Mouse (Mus musculus) hindbrain, postnatal 0 days (tissue): ENCODE measurements at regions not wholly inside any gene's neighbourhood (a gene's known extent, or its start where the extent isn't known, plus 50 kb on each side); places are given as distances from the start of the nearest gene placed in this dataset.

Experiments
- ATAC-seq: fragments of 200-750 bp; cut with Nextera tagmentation; 2 replicates; pipeline ENCODE4 v1.8.0; 2017; ENCODE audit warnings: mild to moderate bottlenecking, moderate TSS enrichment, moderate library complexity
- DNase-seq: peaks from one replicate; pipeline ENCODE4 v3.0.0-alpha.2; 2015; ENCODE audit warnings: low spot score
- H3K27ac ChIP-seq: fragments of 300-500 bp; sonication (generic); 2 replicates; pipeline ENCODE4 v1.5.1; 2014; ENCODE audit warnings: mild to moderate bottlenecking
- H3K27me3 ChIP-seq: fragments of 300-500 bp; sonication (generic); 2 replicates; pipeline ENCODE4 v1.6.1; 2014; ENCODE audit warnings: low read length, mixed read lengths; ENCODE audit not compliant: insufficient read depth
- H3K36me3 ChIP-seq: fragments of 300-500 bp; sonication (generic); 2 replicates; pipeline ENCODE4 v1.6.1; 2014; ENCODE audit warnings: low read length, mixed read lengths; ENCODE audit not compliant: insufficient read depth
- H3K4me1 ChIP-seq: fragments of 300-500 bp; sonication (generic); 2 replicates; pipeline ENCODE4 v1.6.1; 2014; ENCODE audit warnings: antibody characterized with exemption, low read length, mixed read lengths; ENCODE audit not compliant: insufficient read depth
- H3K4me2 ChIP-seq: fragments of 300-500 bp; sonication (generic); 2 replicates; pipeline ENCODE4 v1.6.1; 2014; ENCODE audit warnings: low read depth, mild to moderate bottlenecking, low read length, moderate library complexity, mixed read lengths
- H3K4me3 ChIP-seq: fragments of 300-500 bp; sonication (generic); 2 replicates; pipeline ENCODE4 v1.5.1; 2014; ENCODE audit warnings: low read length
- H3K9ac ChIP-seq: fragments of 300-500 bp; sonication (generic); replicated peaks from 2 replicates; pipeline ENCODE4 v1.6.1; 2014; ENCODE audit warnings: mild to moderate bottlenecking, low read length, moderate library complexity, mixed read lengths
- H3K9me3 ChIP-seq: fragments of 300-500 bp; sonication (generic); 2 replicates; pipeline ENCODE4 v1.6.1; 2016; ENCODE audit warnings: low read length, mixed read lengths
- CTCF ChIP-seq: IDR thresholded peaks from 2 replicates; pipeline ENCODE4 v1.5.1; 2016; ENCODE audit warnings: antibody characterized with exemption, control low read depth, low read depth
- WGBS: fragments of 180-500 bp; shearing (Covaris S2); extraction: QIAGEN DNeasy Blood & Tissue Kit; methylation state at CpG from one replicate; pipeline ENCODE4 v1.1.7; 2014; 5-methylcytosine and 5-hydroxymethylcytosine counted together

DNA sequence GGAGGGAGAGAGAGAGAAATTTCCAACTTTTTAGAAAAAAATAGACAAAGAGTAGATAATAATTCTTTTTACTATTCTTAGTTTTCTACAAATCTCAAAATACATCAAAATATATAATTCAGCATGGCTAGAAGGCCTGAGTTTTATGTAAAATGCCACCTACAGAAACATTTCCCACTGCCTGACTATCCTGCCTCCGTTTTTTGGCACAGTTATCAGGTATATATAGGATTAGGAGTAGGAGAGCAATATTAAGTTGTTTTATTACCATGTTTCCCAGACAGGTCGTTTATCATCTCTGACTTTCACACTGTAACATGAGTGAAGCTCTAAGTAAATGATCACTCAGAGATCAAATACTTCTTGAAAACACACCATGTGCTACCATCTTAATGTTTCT, 224.7 kb upstream of the Actbl2 start:
- Histone ChIP-seq H3K4me2 (no peak overlapping the region), H3K9me3 (no peaks in the 10 kb centered on the region), H3K27me3 (no peaks in the 10 kb centered on the region), H3K4me1 (no peaks in the 10 kb centered on the region), H3K36me3 (no peaks in the 10 kb centered on the region), H3K4me3 (no peak overlapping the region), H3K9ac (no peak overlapping the region), H3K27ac (no peak overlapping the region)
- ATAC-seq (no peak), DNase-seq (no peak)
- TF ChIP-seq CTCF = no peak
- WGBS = 80% methylated on average over 2 of the region's 2 CpGs

DNA sequence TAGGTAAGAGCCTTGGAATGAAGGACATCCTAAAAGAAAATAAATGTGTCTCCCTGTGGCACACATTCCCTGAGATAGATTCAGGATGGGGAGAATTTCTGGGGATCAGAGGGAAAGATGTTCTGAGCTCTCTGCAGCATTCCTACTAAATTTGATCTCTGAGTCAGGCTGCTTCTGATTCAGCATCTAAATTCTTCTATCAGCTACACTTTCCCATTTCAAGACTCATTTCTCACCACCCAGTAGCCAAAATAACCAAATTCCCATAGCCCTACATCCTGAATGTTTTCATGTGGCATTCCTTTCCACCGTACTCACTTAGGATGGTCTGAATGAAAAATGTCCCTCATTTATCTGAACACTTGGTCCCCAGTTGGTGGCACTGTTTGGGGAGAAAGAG, 223.2 kb upstream of the Actbl2 start:
- TF ChIP-seq CTCF = no peak
- H3K27me3 ChIP-seq = no peaks in the 10 kb centered on the region
- no peaks in the 10 kb centered on the region for H3K36me3 ChIP-seq
- ATAC-seq (no peak), DNase-seq (no peak)
- H3K9ac ChIP-seq = no peak overlapping the region
- no peak overlapping the region for H3K27ac ChIP-seq
- H3K4me3 ChIP-seq = no peak overlapping the region
- 65% methylated on average over 1 of the region's 1 CpGs for WGBS
- H3K4me2 ChIP-seq = no peak overlapping the region
- H3K4me1 ChIP-seq = no peaks in the 10 kb centered on the region
- H3K9me3 ChIP-seq = no peaks in the 10 kb centered on the region

GRCm38 (mm10) chr13:111043637-111044036, 211.2 kb upstream of the Actbl2 start:
- H3K4me2 ChIP-seq = no peak overlapping the region
- no peaks in the 10 kb centered on the region for H3K36me3 ChIP-seq
- ATAC-seq = no peak
- no peak overlapping the region for H3K4me3 ChIP-seq
- H3K27me3 ChIP-seq = no peaks in the 10 kb centered on the region
- no peaks in the 10 kb centered on the region for H3K9me3 ChIP-seq
- no peak overlapping the region for H3K27ac ChIP-seq
- no peak for TF ChIP-seq CTCF
- WGBS = 69% methylated on average over 2 of the region's 2 CpGs
- no peaks in the 10 kb centered on the region for H3K4me1 ChIP-seq
- H3K9ac ChIP-seq = no peak overlapping the region
- no peak for DNase-seq

DNA sequence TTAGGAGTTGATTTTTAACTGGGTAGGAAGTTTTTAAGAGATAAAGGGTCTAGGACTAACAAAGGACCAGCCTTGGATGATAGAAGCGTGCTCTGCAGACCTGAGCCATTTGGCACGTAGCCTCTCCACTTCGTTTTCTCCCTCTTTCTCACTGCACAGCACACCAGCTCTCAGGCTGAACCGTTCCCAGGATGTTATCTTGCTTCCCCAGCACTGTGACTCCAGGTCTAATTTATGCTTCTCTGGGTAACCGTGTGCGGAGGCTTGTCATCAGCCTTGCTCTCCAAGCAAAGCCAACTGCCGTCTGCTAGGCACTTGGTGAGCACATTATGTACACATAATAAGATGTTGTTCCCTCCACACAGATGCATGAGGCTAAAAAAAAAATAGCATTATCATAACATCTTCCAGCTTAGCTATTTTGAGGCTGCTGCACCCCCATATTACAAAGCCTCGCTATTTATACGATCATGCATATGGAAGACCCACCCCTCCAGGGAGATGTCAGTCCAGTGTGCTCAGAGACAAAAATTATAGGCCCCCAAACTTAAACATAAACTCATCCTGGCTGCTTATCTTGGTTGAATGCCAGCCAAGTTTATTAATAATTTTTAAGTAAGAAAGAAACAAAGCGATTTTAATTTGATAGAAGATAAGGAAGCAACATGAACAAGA, 210.3 kb upstream of the Actbl2 start:
- no peak overlapping the region for H3K4me2 ChIP-seq
- no peaks in the 10 kb centered on the region for H3K36me3 ChIP-seq
- H3K27me3 ChIP-seq = no peaks in the 10 kb centered on the region
- H3K9ac ChIP-seq = no peak overlapping the region
- no peaks in the 10 kb centered on the region for H3K9me3 ChIP-seq
- no peak for ATAC-seq
- H3K4me1 ChIP-seq = no peaks in the 10 kb centered on the region
- 51% methylated on average over 10 of the region's 10 CpGs for WGBS
- peak; percentile 3 for DNase-seq
- TF ChIP-seq CTCF = no peak
- H3K27ac ChIP-seq = no peak overlapping the region
- H3K4me3 ChIP-seq = no peak overlapping the region

DNA sequence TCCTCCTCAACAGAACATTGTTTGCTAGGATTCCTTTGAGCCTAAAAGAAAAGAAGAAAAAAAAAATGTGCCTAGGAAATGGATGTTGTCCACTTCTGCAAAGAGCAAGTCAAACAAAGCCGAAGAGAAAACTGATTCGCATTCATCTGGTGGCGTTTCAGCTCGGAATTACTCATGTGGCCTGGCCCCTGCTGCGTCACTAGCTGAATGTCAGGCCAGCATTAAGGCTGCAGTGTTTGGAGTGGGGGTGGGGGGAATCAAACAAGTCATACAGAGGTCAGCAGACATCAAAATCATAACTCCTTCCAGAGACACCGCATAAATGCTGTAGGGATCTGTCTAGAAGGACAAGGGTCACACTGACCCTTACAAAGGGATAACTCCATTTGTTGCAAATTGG, 204.7 kb upstream of the Actbl2 start:
- Histone ChIP-seq H3K27ac (no peak overlapping the region), H3K27me3 (no peaks in the 10 kb centered on the region), H3K4me3 (no peak overlapping the region), H3K9ac (no peak overlapping the region), H3K4me2 (no peak overlapping the region), H3K9me3 (no peaks in the 10 kb centered on the region), H3K4me1 (no peaks in the 10 kb centered on the region), H3K36me3 (no peaks in the 10 kb centered on the region)
- ATAC-seq (peak; percentile 40; the same call in 1 of the 2 replicates), DNase-seq (peak; percentile 41)
- no peak for TF ChIP-seq CTCF
- 22% methylated on average over 6 of the region's 6 CpGs for WGBS

DNA sequence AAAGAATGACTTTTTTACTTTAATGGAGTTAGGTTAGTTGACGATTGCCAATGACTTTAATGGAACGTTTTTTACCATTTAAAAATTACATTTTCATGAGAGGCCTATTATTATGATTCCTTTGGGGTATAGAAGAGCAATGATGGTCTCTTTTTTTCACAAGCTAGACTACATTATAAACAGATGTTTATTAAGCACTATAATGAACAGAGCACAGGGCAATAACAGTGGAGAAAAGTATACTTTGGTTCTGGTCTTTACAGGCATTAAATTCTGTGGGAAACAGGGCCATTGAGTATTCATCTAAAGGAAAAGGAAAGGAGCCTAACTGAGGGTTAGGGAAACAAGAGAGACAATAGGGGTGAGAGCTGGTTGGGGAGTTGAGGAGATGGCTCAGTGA, 199.0 kb upstream of the Actbl2 start:
- Histone ChIP-seq H3K9ac (no peak overlapping the region), H3K4me3 (no peak overlapping the region), H3K9me3 (no peaks in the 10 kb centered on the region), H3K4me1 (no peaks in the 10 kb centered on the region), H3K27me3 (no peaks in the 10 kb centered on the region), H3K27ac (no peak overlapping the region), H3K36me3 (no peaks in the 10 kb centered on the region), H3K4me2 (no peak overlapping the region)
- WGBS = 72% methylated on average over 2 of the region's 2 CpGs
- ATAC-seq (no peak), DNase-seq (no peak)
- no peak for TF ChIP-seq CTCF

GRCm38 (mm10) chr13:111087753-111088152, 167.1 kb upstream of the Actbl2 start:
- no peak for TF ChIP-seq CTCF
- no peaks in the 10 kb centered on the region for H3K27me3 ChIP-seq
- no peak for ATAC-seq
- WGBS = 82% methylated on average over 2 of the region's 2 CpGs
- H3K36me3 ChIP-seq = no peaks in the 10 kb centered on the region
- no peaks in the 10 kb centered on the region for H3K4me1 ChIP-seq
- H3K27ac ChIP-seq = no peak overlapping the region
- H3K9me3 ChIP-seq = peaks cover 2% of the 10 kb centered on the region; the same call in 1 of the 2 replicates
- no peak overlapping the region for H3K4me3 ChIP-seq
- no peak overlapping the region for H3K4me2 ChIP-seq
- no peak for DNase-seq
- no peak overlapping the region for H3K9ac ChIP-seq
